Mouse (Mus musculus): ENCODE results near the gene Pcnt.
A peak's percentile ranks its signal among the peaks of the same experiment; 100 is the strongest.

The Pcnt gene

DNA sequence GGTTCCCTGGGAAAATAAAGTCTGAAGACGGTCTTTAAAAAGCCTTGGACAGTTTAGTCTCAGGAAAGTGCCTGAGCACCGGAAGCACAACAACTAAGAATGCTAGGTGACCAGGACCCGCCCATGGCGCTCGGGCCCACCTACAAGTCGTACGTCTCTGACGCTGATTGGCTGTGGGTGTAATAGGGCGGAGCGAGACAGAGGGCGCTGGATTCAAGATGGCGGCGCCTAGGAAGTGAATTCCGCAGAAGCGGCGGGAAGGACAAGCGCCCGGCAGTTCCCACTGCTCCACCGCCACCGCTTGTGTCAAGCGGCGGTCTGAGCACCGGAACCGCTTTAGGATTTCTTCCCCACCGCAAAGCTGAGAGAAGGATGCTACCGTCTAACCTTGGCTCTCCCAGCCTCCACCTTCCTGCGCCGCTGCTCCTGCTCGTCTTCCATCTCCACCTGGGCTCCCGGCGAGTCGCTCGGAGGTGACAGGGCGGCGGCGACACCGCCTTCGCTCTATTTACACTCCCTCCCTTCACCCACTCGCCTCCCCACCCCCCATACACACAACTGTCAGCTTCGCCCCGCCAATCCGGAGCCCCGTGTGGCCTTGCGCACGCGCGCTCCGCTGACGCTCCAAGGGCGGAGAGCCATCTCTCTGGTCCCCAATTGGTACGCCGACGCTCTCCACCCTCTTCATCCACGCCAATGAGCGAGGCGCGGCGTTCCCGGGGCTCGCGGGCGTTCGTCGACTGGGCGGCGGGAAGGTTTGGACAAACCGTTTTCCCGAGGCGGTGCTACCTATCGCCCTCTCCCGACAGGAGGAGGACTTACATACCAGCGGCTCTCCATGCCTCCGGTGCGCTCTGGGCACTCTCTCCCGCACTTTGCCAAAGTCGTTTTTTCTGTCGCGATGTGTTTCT is at the start of gene Pcnt:
Gene Pcnt (minus strand): TSS at position 609 of the 911 bp plus-strand sequence.
- peak; percentile 92 to 93 for DNase-seq (ENCODE audit: low spot score in 2 of 2)

- no peak for DNase-seq (ENCODE audit: low spot score in 2 of 2)
Observed at GRCm38 (mm10) chr10:76489205-76489604, 46.6 kb upstream of the Pcnt start.

GRCm38 (mm10) chr10:76488265-76488664 is 45.7 kb upstream of the Pcnt start:
- no peak for DNase-seq (ENCODE audit: low spot score in 2 of 2)

DNA sequence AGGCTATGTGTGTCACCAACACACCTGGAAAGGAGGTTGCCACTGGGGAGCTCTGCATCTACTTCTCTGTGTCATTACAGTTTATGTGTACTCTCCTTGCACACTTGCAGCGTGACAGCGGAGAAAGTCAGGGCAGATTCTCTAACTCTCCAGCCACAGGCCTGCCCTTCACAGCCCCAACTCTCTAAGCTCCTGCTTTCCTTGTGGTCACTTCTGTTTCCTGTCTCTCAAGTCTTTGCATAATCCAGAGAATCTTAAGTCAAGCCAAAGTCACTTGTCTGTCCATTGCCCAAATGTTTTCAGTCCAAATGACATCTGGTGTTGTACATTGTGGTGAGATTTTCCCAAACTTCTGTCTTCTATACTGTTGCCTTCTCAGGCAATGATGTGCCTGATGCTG is 43.7 kb upstream of the Pcnt start:
- DNase-seq (ENCODE audit: low spot score in 2 of 2): no peak

GRCm38 (mm10) chr10:76481480-76481879 is 38.9 kb upstream of the Pcnt start:
- no peak for DNase-seq (ENCODE audit: low spot score in 2 of 2)

GRCm38 (mm10) chr10:76480851-76481250 is 38.3 kb upstream of the Pcnt start:
- DNase-seq (ENCODE audit: low spot score in 2 of 2): no peak

DNA sequence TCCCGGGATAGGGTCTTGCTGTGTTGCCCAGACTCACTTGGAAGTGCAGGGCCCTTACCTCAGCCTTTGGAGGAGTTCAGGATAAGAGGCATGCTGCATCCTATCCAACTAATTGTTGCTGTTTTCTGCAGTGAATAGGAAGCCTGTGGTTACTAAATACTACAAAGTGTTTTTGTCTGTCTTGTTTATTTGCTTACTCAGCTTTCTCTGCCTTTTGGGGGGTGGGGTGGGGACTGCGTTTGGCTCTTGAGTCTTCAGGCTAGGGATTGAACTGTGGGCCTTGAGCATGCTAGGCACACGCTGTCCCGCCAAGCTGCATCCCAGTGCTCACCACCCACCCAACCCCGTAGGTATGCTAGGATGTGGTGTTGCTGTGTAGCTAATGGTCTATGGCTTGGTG is 31.2 kb upstream of the Pcnt start:
- DNase-seq (ENCODE audit: low spot score in 2 of 2): no peak

GRCm38 (mm10) chr10:76468203-76469162 is 25.9 kb upstream of the Pcnt start, which contains the start of the genes Mcm3ap and Ybey:
TSS of gene Mcm3ap (plus strand) at chr10:76468927.
TSS of gene Ybey (minus strand) at chr10:76469114.
- peak; percentile 71 to 84 for DNase-seq (ENCODE audit: low spot score in 2 of 2)

DNA sequence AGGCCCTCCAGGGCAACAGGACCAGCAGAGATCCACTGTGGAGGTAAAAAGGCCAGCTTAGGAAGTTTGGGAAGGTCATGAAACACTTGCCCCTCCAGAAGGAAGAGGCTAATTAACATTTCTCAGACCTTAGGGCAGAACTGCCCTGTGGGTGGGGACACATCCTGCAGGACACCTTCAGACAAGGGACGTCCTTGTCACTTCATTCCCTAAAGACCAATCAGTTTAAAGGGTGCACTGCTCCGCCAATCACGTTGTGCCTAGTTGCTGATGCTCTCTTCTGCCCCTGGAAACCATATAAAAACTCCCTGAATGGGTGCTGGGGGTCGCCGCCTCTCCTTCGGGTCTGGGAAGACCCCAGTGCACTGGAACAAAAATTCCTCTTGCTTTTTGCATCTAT is 20.1 kb upstream of the Pcnt start:
- no peak for DNase-seq (ENCODE audit: low spot score in 2 of 2)

- no peak for DNase-seq (ENCODE audit: low spot score in 2 of 2)
Observed at GRCm38 (mm10) chr10:76462312-76462711, 19.7 kb upstream of the Pcnt start.

- DNase-seq (ENCODE audit: low spot score in 2 of 2): no peak
Observed at GRCm38 (mm10) chr10:76461255-76461654, 18.7 kb upstream of the Pcnt start.

GRCm38 (mm10) chr10:76455289-76455688 is 12.7 kb upstream of the Pcnt start:
- DNase-seq (ENCODE audit: low spot score in 2 of 2): peak in 1 of 2 experiments; percentile 21

DNA sequence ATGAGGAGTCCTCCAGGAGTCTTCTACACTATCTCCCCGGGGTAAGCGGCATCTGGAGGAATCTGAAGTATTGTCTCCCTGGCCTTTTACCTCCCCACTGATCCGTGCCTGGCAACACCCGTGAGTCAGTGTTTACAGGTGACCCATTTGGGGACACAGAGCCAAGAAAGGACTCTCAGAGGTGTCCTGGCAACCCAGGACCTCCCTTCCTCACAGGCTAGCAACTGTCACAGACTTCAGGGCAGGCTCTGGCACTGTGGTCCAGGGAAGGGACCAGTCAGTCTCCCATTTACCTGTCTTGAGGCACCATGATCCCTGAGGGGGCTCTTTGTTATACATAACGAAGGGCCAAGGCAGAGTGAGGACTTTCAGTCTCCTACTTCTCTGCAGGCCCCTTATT is 6.3 kb upstream of the Pcnt start, which contains the start of gene 2610028H24Rik:
Gene 2610028H24Rik (plus strand): TSS at position 231 of the 400 bp plus-strand sequence.
- no peak for DNase-seq (ENCODE audit: low spot score in 2 of 2)

DNA sequence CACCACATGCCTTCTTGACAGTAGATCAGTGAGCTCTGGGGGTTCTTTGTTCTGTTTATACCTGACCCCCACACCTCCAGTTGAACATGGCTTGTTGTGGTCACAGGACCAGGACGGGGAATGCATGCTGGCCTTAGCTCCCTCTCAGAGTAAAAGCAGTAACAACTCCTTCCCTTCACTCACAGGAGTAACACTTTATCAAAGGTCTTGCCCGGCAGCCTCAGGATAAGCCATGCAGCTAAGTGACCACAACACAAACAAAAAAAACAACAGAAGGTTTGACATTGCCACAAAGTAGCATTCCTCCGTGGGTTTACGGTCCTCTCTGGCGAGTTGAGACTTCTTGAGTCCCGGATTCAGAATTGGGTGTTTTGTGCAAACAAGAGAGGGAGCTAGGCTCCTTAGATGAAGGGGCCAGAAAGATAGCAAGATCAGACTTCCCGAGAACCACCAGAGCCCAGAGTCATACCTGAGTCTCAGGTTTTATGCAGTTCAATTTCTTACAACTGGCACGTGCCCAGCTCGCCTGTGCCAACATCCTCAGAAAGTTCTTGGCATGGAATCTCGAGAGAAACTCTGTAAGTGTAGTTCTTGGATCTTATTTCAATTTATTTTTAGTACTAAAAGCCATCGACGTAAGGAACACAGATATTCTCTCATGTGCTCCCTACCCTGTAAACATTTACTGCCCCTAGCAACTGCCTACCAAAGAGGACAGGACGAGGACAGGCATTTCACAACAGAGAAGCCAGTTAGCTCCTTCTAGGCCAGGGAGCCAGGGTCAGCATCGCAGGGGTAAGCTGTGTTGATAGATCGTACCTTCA is 5.0 kb upstream of the Pcnt start:
- no peak for DNase-seq (ENCODE audit: low spot score in 2 of 2)

DNA sequence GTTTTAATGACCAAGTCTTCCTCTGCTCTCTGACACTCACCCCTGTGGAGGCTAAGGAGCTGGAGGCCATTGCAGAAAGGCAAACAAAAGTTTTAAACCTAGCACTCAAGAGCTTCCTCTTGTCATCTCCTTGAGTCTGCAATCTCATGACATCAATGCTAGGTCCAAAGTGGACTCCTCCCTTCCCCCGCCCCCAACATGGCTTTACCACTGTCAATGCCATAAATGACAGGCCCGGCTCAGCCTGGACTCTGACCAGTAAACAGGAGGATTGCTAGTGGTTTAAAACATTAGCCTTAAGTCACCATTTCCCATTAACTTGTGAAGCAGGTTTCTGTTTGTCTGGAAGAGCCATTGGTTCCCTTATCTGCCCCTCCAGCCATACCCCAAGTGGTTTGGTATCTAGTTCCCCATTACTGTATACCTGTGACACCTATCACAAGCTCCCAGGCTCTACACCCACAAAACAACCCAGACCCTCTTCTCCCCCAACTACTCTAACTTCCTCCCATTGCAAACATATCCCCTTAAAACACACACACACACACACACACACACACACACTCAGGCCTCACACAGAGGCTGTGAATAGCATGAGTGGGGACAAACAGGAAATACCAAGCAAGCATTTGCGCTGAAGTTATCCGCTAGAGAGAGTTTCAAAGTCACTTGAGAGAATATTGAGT is 3.6 kb upstream of the Pcnt start:
- DNase-seq (ENCODE audit: low spot score in 2 of 2): no peak

GRCm38 (mm10) chr10:76440281-76440680 is 2.3 kb downstream of the Pcnt start, which contains the start of gene AC141477.1:
TSS of gene AC141477.1 (minus strand) at chr10:76440444.
- no peak for DNase-seq (ENCODE audit: low spot score in 2 of 2)

GRCm38 (mm10) chr10:76439107-76439890 is 3.3 kb downstream of the Pcnt start:
- no peak for DNase-seq (ENCODE audit: low spot score in 2 of 2)

DNA sequence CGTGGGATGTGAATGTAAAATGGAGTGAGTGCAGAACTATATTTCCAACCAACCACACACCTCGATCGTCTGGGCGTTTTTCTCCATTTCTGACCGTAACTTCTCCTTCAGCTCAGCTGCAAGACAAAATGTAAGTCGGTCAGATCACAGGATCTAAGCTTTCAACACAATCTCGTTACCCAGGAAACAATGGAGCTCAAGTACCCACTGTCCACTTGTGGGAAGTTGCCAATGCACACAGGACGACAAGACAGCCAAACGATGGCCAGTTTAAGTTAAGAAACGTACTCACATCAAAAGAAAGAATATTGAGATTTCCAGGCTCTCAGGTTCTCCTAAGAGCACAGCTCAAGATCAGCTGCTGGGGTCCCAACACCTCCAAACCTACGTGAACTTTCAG is 8.7 kb downstream of the Pcnt start:
- no peak for DNase-seq (ENCODE audit: low spot score in 2 of 2)

DNA sequence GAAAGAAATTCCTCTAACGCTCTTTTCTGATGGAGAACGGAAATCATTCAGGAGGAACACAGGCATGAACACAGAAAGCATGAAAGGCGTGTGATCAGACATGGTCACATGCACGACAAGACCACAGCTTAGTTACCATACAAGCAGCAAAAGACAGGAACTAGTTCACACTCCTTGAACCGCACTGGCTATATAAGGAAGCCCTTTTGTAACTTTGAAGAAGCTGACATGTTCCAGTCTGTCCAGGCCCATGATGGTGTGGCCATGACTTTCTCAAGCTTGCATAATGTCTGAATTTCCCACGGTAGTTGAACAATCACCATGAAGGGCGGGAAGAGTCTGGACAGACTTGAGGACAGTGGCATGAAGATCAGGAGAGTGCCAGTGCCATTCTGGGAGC is 16.9 kb downstream of the Pcnt start:
- DNase-seq (ENCODE audit: low spot score in 2 of 2): no peak

- no peak for DNase-seq (ENCODE audit: low spot score in 2 of 2)
Observed at GRCm38 (mm10) chr10:76416811-76417210, 25.8 kb downstream of the Pcnt start.

Data from spleen, postnatal 14 days (tissue).